Mouse (Mus musculus): ENCODE data around the gene Uqcc2. TPM values are rescaled to one million over a fixed set of nuclear protein-coding genes. Genes with fewer than 3 reads are reported as not detected.

Gene Uqcc2
- 100 to 1,000 TPM; 270 to 283 TPM for total RNA-seq (2021)
- long read RNA-seq, experiment 1, transcript Uqcc2-201 (4 exons, 500 nt): major isoform, 83 of 84 reads
- long read RNA-seq, experiment 1, partial matches to known transcripts: 0 of 84 reads
- long read RNA-seq, experiment 1, other reads (novel, unspliced or antisense): 1 of 84 reads
- long read RNA-seq, experiment 2, transcript Uqcc2-201 (4 exons, 500 nt): major isoform, 78 of 78 reads
- long read RNA-seq, experiment 2, partial matches to known transcripts: 0 of 78 reads
- long read RNA-seq, experiment 2, other reads (novel, unspliced or antisense): 0 of 78 reads

- DNase-seq: peak; percentile 99
- intact Hi-C loops (cut with DNase I): loop anchor here (10.0 kb wide), 1 partner anchor 381 kb away; no protein-coding TSS in a partner anchor
Measured at GRCm38 (mm10) chr17:27133551-27134141, at the start of gene Uqcc2. Uqcc2 (minus strand) TSS chr17:27133916.

- intact Hi-C loops (cut with DNase I): no loop called here
- DNase-seq: no peak
Measured at GRCm38 (mm10) chr17:27182401-27182800, 48.7 kb upstream of the Uqcc2 start.

GRCm38 (mm10) chr17:27181666-27182065, 48.0 kb upstream of the Uqcc2 start:
- DNase-seq: peak; percentile 54 to 62
- intact Hi-C loops (cut with DNase I): loop anchor here (2.0 kb wide), 1 partner anchor 45 kb away; no protein-coding TSS in a partner anchor

- intact Hi-C loops (cut with DNase I): loop anchor here (2.0 kb wide), 1 partner anchor 43 kb away; no protein-coding TSS in a partner anchor
- DNase-seq: no peak
Measured at GRCm38 (mm10) chr17:27179681-27180280, 46.1 kb upstream of the Uqcc2 start.

- intact Hi-C loops (cut with DNase I): no loop called here
- DNase-seq: no peak
Measured at GRCm38 (mm10) chr17:27178427-27179177, 44.9 kb upstream of the Uqcc2 start.

GRCm38 (mm10) chr17:27178019-27178418, 44.3 kb upstream of the Uqcc2 start:
- no peak for DNase-seq
- intact Hi-C loops (cut with DNase I): no loop called here

- intact Hi-C loops (cut with DNase I): no loop called here
- DNase-seq: no peak
Measured at GRCm38 (mm10) chr17:27176754-27177153, 43.0 kb upstream of the Uqcc2 start.

GRCm38 (mm10) chr17:27176287-27176686, 42.6 kb upstream of the Uqcc2 start:
- intact Hi-C loops (cut with DNase I): no loop called here
- DNase-seq: no peak

- DNase-seq: no peak
- intact Hi-C loops (cut with DNase I): no loop called here
Measured at GRCm38 (mm10) chr17:27175196-27175874, 41.6 kb upstream of the Uqcc2 start.

GRCm38 (mm10) chr17:27173715-27174114, 40.0 kb upstream of the Uqcc2 start:
- intact Hi-C loops (cut with DNase I): no loop called here
- DNase-seq: no peak

- no peak for DNase-seq
- intact Hi-C loops (cut with DNase I): no loop called here
Measured at GRCm38 (mm10) chr17:27172459-27172858, 38.7 kb upstream of the Uqcc2 start.

- intact Hi-C loops (cut with DNase I): no loop called here
- no peak for DNase-seq
Measured at GRCm38 (mm10) chr17:27171121-27171520, 37.4 kb upstream of the Uqcc2 start.

- intact Hi-C loops (cut with DNase I): no loop called here
- no peak for DNase-seq
Measured at GRCm38 (mm10) chr17:27169952-27170695, 36.4 kb upstream of the Uqcc2 start.

GRCm38 (mm10) chr17:27168569-27168968, 34.9 kb upstream of the Uqcc2 start:
- intact Hi-C loops (cut with DNase I): no loop called here
- DNase-seq: no peak

GRCm38 (mm10) chr17:27167545-27167944, 33.8 kb upstream of the Uqcc2 start, which contains the start of gene Ip6k3:
Ip6k3 (minus strand) TSS chr17:27167795.
- DNase-seq: peak; percentile 60 to 71
- intact Hi-C loops (cut with DNase I): no loop called here

- DNase-seq: no peak
- intact Hi-C loops (cut with DNase I): no loop called here
Measured at GRCm38 (mm10) chr17:27166901-27167300, 33.2 kb upstream of the Uqcc2 start.

- intact Hi-C loops (cut with DNase I): no loop called here
- DNase-seq: peak; percentile 44 to 66
Measured at GRCm38 (mm10) chr17:27165054-27165773, 31.5 kb upstream of the Uqcc2 start.

GRCm38 (mm10) chr17:27160905-27161304, 27.2 kb upstream of the Uqcc2 start:
- intact Hi-C loops (cut with DNase I): no loop called here
- DNase-seq: peak; percentile 73 to 86

GRCm38 (mm10) chr17:27159169-27159568, 25.5 kb upstream of the Uqcc2 start:
- intact Hi-C loops (cut with DNase I): no loop called here
- DNase-seq: no peak

Data from heart, postnatal 14 days (tissue).